Comparison of ENCODE assay signal across 27 mouse cellular contexts in genomic region chr1:178684991-178685680, GRCm38 (mm10).
DNase-seq lines count a peak whose midpoint lies in the region; ATAC-seq and TF ChIP-seq lines count a peak whose summit lies in the region.
"Had no signal": no experiment of that assay in that cellular context is flagged by ENCODE, and none has a peak within 500 bp of the region (broad histone marks: within the 10 kb centered on the region; RNA-seq: fewer than 3 reads in every experiment).

No protein-coding gene starts in this region.

- no peak for TF ChIP-seq CTCF in intestine, postnatal 0 days (IDR thresholded peaks at IDR 0.05; ENCODE audit: low read depth)

- no peak overlapping the region for H3K9ac ChIP-seq in intestine, embryonic 15.5 days
- H3K9ac ChIP-seq in intestine, postnatal 0 days (ENCODE audit: low read depth, low read length), result no peak overlapping the region
- no peak overlapping the region for H3K9ac ChIP-seq in midbrain, embryonic 13.5 days (replicated peaks)
- H3K9ac ChIP-seq in midbrain, embryonic 11.5 days (ENCODE audit: low read length), result no peak overlapping the region
- H3K9ac ChIP-seq: embryonic facial prominence, embryonic 15.5 days; heart, embryonic 13.5 days; limb, embryonic 12.5 days; lung, embryonic 15.5 days; midbrain, embryonic 15.5 days had no signal

- DNase-seq in midbrain, embryonic 11.5 days (ENCODE audit: low spot score, missing footprints), result no peak
- no peak for DNase-seq in ovary, postnatal 36 days (ENCODE audit: low spot score)
- DNase-seq: adrenal gland, postnatal 25 days; B cell, adult 2 months; cerebellum, adult 11-12 months; cerebellum, adult 9-11 months; gastrocnemius, postnatal 25 days; heart, adult 2 months; heart, postnatal 10 days; kidney, adult 11 months; kidney, postnatal 14 days; thymus, postnatal 4 days had no signal

- 60% methylated on average over 8 of the region's 8 CpGs for WGBS in intestine, embryonic 15.5 days
- WGBS in intestine, postnatal 0 days, result 65% methylated on average over 8 of the region's 8 CpGs
- WGBS in midbrain, embryonic 13.5 days, result 40% methylated on average over 8 of the region's 8 CpGs
- 49% methylated on average over 8 of the region's 8 CpGs for WGBS in midbrain, embryonic 11.5 days

- H3K4me3 ChIP-seq in intestine, embryonic 15.5 days (replicated peaks), result no peak overlapping the region
- H3K4me3 ChIP-seq in intestine, postnatal 0 days (ENCODE audit: low read depth, low read length), result no peak overlapping the region
- H3K4me3 ChIP-seq in midbrain, embryonic 13.5 days (replicated peaks), result no peak overlapping the region
- H3K4me3 ChIP-seq in midbrain, embryonic 11.5 days (ENCODE audit: low read depth, low read length), result no peak overlapping the region
- H3K4me3 ChIP-seq: embryonic facial prominence, embryonic 10.5 days; embryonic facial prominence, embryonic 15.5 days; heart, adult 2 months; heart, embryonic 13.5 days; left cerebral cortex, adult 2 months; limb, embryonic 12.5 days; lung, embryonic 15.5 days; midbrain, embryonic 15.5 days had no signal

- ATAC-seq in intestine, embryonic 15.5 days, result peak; percentile 57
- no peak for ATAC-seq in intestine, postnatal 0 days
- 0 out of 2 replicates have a peak, but pooled peaks have one; percentile 9 for ATAC-seq in midbrain, embryonic 13.5 days
- ATAC-seq in midbrain, embryonic 11.5 days (ENCODE audit: low FRiP score), result no peak
- ATAC-seq in common myeloid progenitor, adult 5-6 weeks (replicated peaks; ENCODE audit: low read depth, poor library complexity, severe bottlenecking), result 0 out of 2 replicates have a peak, but pooled peaks have one; percentile 31
- peak; percentile 42 for ATAC-seq in megakaryocyte progenitor cell, adult 5-6 weeks (replicated peaks; ENCODE audit: poor library complexity)
- no peak for ATAC-seq in erythroid progenitor cell, adult 5-6 weeks (replicated peaks; ENCODE audit: low FRiP score, poor library complexity, severe bottlenecking)
- ATAC-seq: forebrain, embryonic 14.5 days; hindbrain, embryonic 16.5 days; midbrain, embryonic 15.5 days had no signal

- no peaks in the 10 kb centered on the region for H3K36me3 ChIP-seq in intestine, embryonic 15.5 days
- H3K36me3 ChIP-seq in intestine, postnatal 0 days (ENCODE audit: control insufficient read depth, insufficient read depth), result no peaks in the 10 kb centered on the region
- no peaks in the 10 kb centered on the region for H3K36me3 ChIP-seq in midbrain, embryonic 13.5 days
- H3K36me3 ChIP-seq in midbrain, embryonic 11.5 days (ENCODE audit: control insufficient read depth, insufficient read depth, low read length), result no peaks in the 10 kb centered on the region
- H3K36me3 ChIP-seq: embryonic facial prominence, embryonic 10.5 days; embryonic facial prominence, embryonic 15.5 days; lung, embryonic 15.5 days; midbrain, embryonic 15.5 days had no signal

- H3K4me1 ChIP-seq in intestine, embryonic 15.5 days (replicated peaks), result no peaks in the 10 kb centered on the region
- no peaks in the 10 kb centered on the region for H3K4me1 ChIP-seq in intestine, postnatal 0 days (replicated peaks; ENCODE audit: control insufficient read depth, insufficient read depth, low read length)
- H3K4me1 ChIP-seq in midbrain, embryonic 13.5 days (replicated peaks), result peaks cover 8% of the 10 kb centered on the region; the same call in 1 of the 2 replicates
- peaks cover 13% of the 10 kb centered on the region for H3K4me1 ChIP-seq in midbrain, embryonic 11.5 days (ENCODE audit: control insufficient read depth, insufficient read depth, low read length)
- H3K4me1 ChIP-seq: midbrain, embryonic 15.5 days had no signal

- no peak overlapping the region for H3K27ac ChIP-seq in intestine, embryonic 15.5 days
- no peak overlapping the region for H3K27ac ChIP-seq in intestine, postnatal 0 days (ENCODE audit: low read depth, low read length)
- H3K27ac ChIP-seq in midbrain, embryonic 13.5 days, result no peak overlapping the region
- H3K27ac ChIP-seq in midbrain, embryonic 11.5 days (ENCODE audit: low read depth, low read length), result no peak overlapping the region
- H3K27ac ChIP-seq: embryonic facial prominence, embryonic 10.5 days; embryonic facial prominence, embryonic 15.5 days; heart, adult 2 months; heart, embryonic 13.5 days; left cerebral cortex, adult 2 months; limb, embryonic 12.5 days; lung, embryonic 15.5 days; midbrain, embryonic 15.5 days had no signal

- H3K4me2 ChIP-seq in intestine, embryonic 15.5 days (replicated peaks), result no peak overlapping the region
- no peak overlapping the region for H3K4me2 ChIP-seq in intestine, postnatal 0 days (replicated peaks; ENCODE audit: low read depth)
- H3K4me2 ChIP-seq in midbrain, embryonic 13.5 days (replicated peaks), result no peak overlapping the region
- no peak overlapping the region for H3K4me2 ChIP-seq in midbrain, embryonic 11.5 days
- H3K4me2 ChIP-seq: embryonic facial prominence, embryonic 15.5 days; heart, embryonic 13.5 days; limb, embryonic 12.5 days; lung, embryonic 15.5 days; midbrain, embryonic 15.5 days had no signal

- H3K27me3 ChIP-seq in intestine, embryonic 15.5 days (replicated peaks), result no peaks in the 10 kb centered on the region
- no peaks in the 10 kb centered on the region for H3K27me3 ChIP-seq in intestine, postnatal 0 days (replicated peaks; ENCODE audit: control insufficient read depth, insufficient read depth, low read length)
- no peaks in the 10 kb centered on the region for H3K27me3 ChIP-seq in midbrain, embryonic 13.5 days
- H3K27me3 ChIP-seq in midbrain, embryonic 11.5 days (ENCODE audit: control insufficient read depth, insufficient read depth, low read length), result no peaks in the 10 kb centered on the region
- H3K27me3 ChIP-seq: embryonic facial prominence, embryonic 15.5 days; heart, embryonic 13.5 days; limb, embryonic 12.5 days; lung, embryonic 15.5 days; midbrain, embryonic 15.5 days had no signal

- H3K9me3 ChIP-seq in intestine, embryonic 15.5 days, result no peaks in the 10 kb centered on the region
- no peaks in the 10 kb centered on the region for H3K9me3 ChIP-seq in intestine, postnatal 0 days (ENCODE audit: control insufficient read depth)
- no peaks in the 10 kb centered on the region for H3K9me3 ChIP-seq in midbrain, embryonic 13.5 days
- no peaks in the 10 kb centered on the region for H3K9me3 ChIP-seq in midbrain, embryonic 11.5 days (ENCODE audit: control insufficient read depth, low read length)
- H3K9me3 ChIP-seq: embryonic facial prominence, embryonic 10.5 days; embryonic facial prominence, embryonic 15.5 days; heart, embryonic 13.5 days; limb, embryonic 12.5 days; lung, embryonic 15.5 days; midbrain, embryonic 15.5 days had no signal

Comparison
In these comparisons a context has a peak if more than half of its experiments do, and no peak if none do; other contexts are left out.
1. ATAC-seq: peak in intestine, embryonic 15.5 days (single experiment), midbrain, embryonic 13.5 days (single experiment), common myeloid progenitor, adult 5-6 weeks (single experiment) and megakaryocyte progenitor cell, adult 5-6 weeks (single experiment); none in intestine, postnatal 0 days (single experiment), midbrain, embryonic 11.5 days (single experiment) and erythroid progenitor cell, adult 5-6 weeks (single experiment).